Comparison of ENCODE assay signal across 9 mouse cellular contexts in genomic region chr16:65472472-65473001, GRCm38 (mm10). TPM values are rescaled to one million over a fixed set of nuclear protein-coding genes. Genes with fewer than 3 reads are reported as not detected.
DNase-seq lines count a peak whose midpoint lies in the region; ATAC-seq and TF ChIP-seq lines count a peak whose summit lies in the region.
"Had no signal": no experiment of that assay in that cellular context is flagged by ENCODE, and none has a peak within 500 bp of the region (broad histone marks: within the 10 kb centered on the region; RNA-seq: fewer than 3 reads in every experiment).

No protein-coding gene starts in this region.

- peak; percentile 85 for TF ChIP-seq CTCF in intestine, postnatal 0 days (IDR thresholded peaks at IDR 0.05; ENCODE audit: low read depth)
- TF ChIP-seq CTCF in Patski (IDR thresholded peaks at IDR 0.05) = peak; percentile 62

- H3K4me3 ChIP-seq in intestine, postnatal 0 days (ENCODE audit: low read depth, low read length) = no peak overlapping the region
- H3K4me3 ChIP-seq in intestine, embryonic 16.5 days (ENCODE audit: low read length) = no peak overlapping the region
- no peak overlapping the region for H3K4me3 ChIP-seq in forebrain, embryonic 15.5 days

- no peak overlapping the region for H3K9ac ChIP-seq in intestine, postnatal 0 days (ENCODE audit: low read depth, low read length)
- no peak overlapping the region for H3K9ac ChIP-seq in intestine, embryonic 16.5 days (ENCODE audit: low read depth, low read length)
- H3K9ac ChIP-seq in forebrain, embryonic 15.5 days (replicated peaks) = no peak overlapping the region

- intact Hi-C loops in left cerebral cortex, postnatal 25 days (cut with DNase I) = loop anchor here (1.0 kb wide), 2 partner anchors 101 to 565 kb away; no protein-coding TSS in a partner anchor

- no peak overlapping the region for H3K27ac ChIP-seq in intestine, postnatal 0 days (ENCODE audit: low read depth, low read length)
- no peak overlapping the region for H3K27ac ChIP-seq in intestine, embryonic 16.5 days (ENCODE audit: low read length)
- no peak overlapping the region for H3K27ac ChIP-seq in forebrain, embryonic 15.5 days (replicated peaks)

- H3K4me2 ChIP-seq in intestine, postnatal 0 days (replicated peaks; ENCODE audit: low read depth) = no peak overlapping the region
- H3K4me2 ChIP-seq in intestine, embryonic 16.5 days (ENCODE audit: low read depth, low read length) = no peak overlapping the region
- no peak overlapping the region for H3K4me2 ChIP-seq in forebrain, embryonic 15.5 days (replicated peaks)

- H3K36me3 ChIP-seq in intestine, postnatal 0 days (ENCODE audit: control insufficient read depth, insufficient read depth) = no peaks in the 10 kb centered on the region
- no peaks in the 10 kb centered on the region for H3K36me3 ChIP-seq in intestine, embryonic 16.5 days (ENCODE audit: control insufficient read depth, insufficient read depth, low read length)
- H3K36me3 ChIP-seq in forebrain, embryonic 15.5 days = no peaks in the 10 kb centered on the region

- H3K9me3 ChIP-seq in intestine, postnatal 0 days (ENCODE audit: control insufficient read depth) = no peaks in the 10 kb centered on the region
- no peaks in the 10 kb centered on the region for H3K9me3 ChIP-seq in intestine, embryonic 16.5 days (ENCODE audit: control insufficient read depth, low read length)
- H3K9me3 ChIP-seq in forebrain, embryonic 15.5 days = no peaks in the 10 kb centered on the region

- H3K27me3 ChIP-seq in intestine, postnatal 0 days (replicated peaks; ENCODE audit: control insufficient read depth, insufficient read depth, low read length) = no peaks in the 10 kb centered on the region
- no peaks in the 10 kb centered on the region for H3K27me3 ChIP-seq in intestine, embryonic 16.5 days (replicated peaks; ENCODE audit: control insufficient read depth, insufficient read depth, low read length)
- H3K27me3 ChIP-seq in Patski = peaks cover 6% of the 10 kb centered on the region
- no peaks in the 10 kb centered on the region for H3K27me3 ChIP-seq in forebrain, embryonic 15.5 days

- WGBS in intestine, postnatal 0 days = 12% methylated on average over 5 of the region's 5 CpGs
- WGBS in intestine, embryonic 16.5 days = 15% methylated on average over 5 of the region's 5 CpGs
- 18% methylated on average over 5 of the region's 5 CpGs for WGBS in forebrain, embryonic 15.5 days

- H3K4me1 ChIP-seq in intestine, postnatal 0 days (replicated peaks; ENCODE audit: control insufficient read depth, insufficient read depth, low read length) = no peaks in the 10 kb centered on the region
- H3K4me1 ChIP-seq in intestine, embryonic 16.5 days (ENCODE audit: control insufficient read depth, insufficient read depth, low read length) = no peaks in the 10 kb centered on the region
- no peaks in the 10 kb centered on the region for H3K4me1 ChIP-seq in forebrain, embryonic 15.5 days

- POLR2A ChIA-PET in Patski (lab: Charles Lee) = no interaction called here

- ATAC-seq in intestine, postnatal 0 days = no peak
- ATAC-seq in intestine, embryonic 16.5 days = no peak
- no peak for ATAC-seq in Patski
- ATAC-seq in forebrain, embryonic 15.5 days (replicated peaks) = peak; percentile 76
- no peak for ATAC-seq in erythroid progenitor cell, adult 5-6 weeks (replicated peaks; ENCODE audit: low FRiP score, poor library complexity, severe bottlenecking)

- in situ Hi-C loops in Patski (cut with MboI; ENCODE audit: low pct_unique_long_range_greater_than_20kb) = loop anchor here (10.0 kb wide), 1 partner anchor 718 kb away; no protein-coding TSS in a partner anchor

- CTCF ChIA-PET in Patski (lab: Charles Lee) = interaction anchor here (0.7 to 1.1 kb wide), 8 partner anchors 10 to 724 kb away, joined by 3 to 5 read pairs (median 4); no protein-coding TSS in a partner anchor

- DNase-seq in CD4-positive helper T cell, adult 2 months (ENCODE audit: low read depth, low spot score) = peak; percentile 24
- no peak for DNase-seq in Patski (ENCODE audit: low read depth, low spot score)
- peak; percentile 30 to 65 for DNase-seq in left cerebral cortex, postnatal 25 days (ENCODE audit: low spot score in 2 of 2)
- DNase-seq in thymus, postnatal 14 days = peak; percentile 11

RNA-seq across cellular contexts. Expression of gene Pou1f1, which starts 47.8 kb away (rescaled TPM):
- polyA plus RNA-seq in intestine, postnatal 0 days (2015; fragmentation: Nextera tagmentation; extraction: Ambion mirVana) = 0.07 TPM in 1 of 2 replicates, not detected in the other
- polyA plus RNA-seq in intestine, embryonic 16.5 days (2015; fragmentation: Nextera tagmentation; extraction: Ambion mirVana) = not detected in 2 replicates
- not detected for polyA plus RNA-seq in Patski (2021)
- polyA plus RNA-seq in forebrain, embryonic 15.5 days (2015; fragmentation: Nextera tagmentation; extraction: Ambion mirVana) = not detected in 2 replicates
- total RNA-seq in left cerebral cortex, postnatal 25 days (2021) = not detected
- total RNA-seq in erythroid progenitor cell, adult 5-6 weeks (2015; ENCODE audit: low replicate concordance) = not detected in 2 replicates
- not detected in 2 replicates for total RNA-seq in erythroid progenitor cell, adult 5-6 weeks (2017; ENCODE audit: low replicate concordance)
- total RNA-seq: layer of hippocampus, adult 8-10 months had no signal
